Mouse (Mus musculus) Muller cell, postnatal 12 days (primary cell): ENCODE data around the gene Prkce.
"Not testable (repeated sequence)": the region's sequence is repeated elsewhere in the genome, so short reads cannot be mapped to it uniquely, and the experiment has no call there.

Experiments used
- DNase-seq: peaks from one replicate; pipeline ENCODE4 v3.0.0-alpha.2; 2015; ENCODE audit errors: inconsistent ontology term

Gene Prkce

DNA sequence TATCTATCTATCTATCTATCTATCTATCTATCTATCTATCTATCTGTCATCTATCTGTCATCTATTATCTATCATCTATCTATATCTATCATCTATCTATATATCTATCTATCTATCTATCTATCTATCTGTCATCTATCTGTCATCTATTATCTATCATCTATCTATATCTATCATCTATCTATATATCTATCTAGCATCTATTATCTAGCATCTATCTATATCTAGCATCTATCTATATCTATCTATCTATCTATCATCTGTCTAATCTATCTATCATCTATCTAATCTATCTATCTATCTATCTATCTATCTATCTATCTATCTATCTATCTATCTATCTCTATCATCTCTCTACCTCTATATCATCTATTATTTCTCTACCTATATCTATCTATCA, 309.8 kb downstream of the Prkce start:
- DNase-seq: not testable (repeated sequence)

DNA sequence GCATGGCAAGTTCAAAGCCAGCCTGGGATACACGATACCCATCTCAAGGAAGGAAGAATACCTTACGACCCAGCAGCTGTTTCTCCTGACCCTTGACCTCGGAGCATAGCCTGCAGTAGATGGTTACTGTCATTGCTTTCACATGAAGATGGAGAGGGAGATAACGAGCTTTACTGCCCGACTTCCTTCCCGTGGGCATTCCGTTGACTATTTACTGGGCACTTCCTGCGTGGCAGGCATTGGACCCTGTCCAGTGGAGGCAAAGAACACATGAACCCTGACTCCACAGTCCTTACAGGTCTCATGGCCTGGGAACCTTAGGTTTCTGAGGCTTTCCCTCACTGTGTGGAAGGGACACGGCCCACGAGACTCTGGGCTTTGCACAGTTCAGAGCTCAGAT, 311.8 kb downstream of the Prkce start:
- DNase-seq: no peak

DNA sequence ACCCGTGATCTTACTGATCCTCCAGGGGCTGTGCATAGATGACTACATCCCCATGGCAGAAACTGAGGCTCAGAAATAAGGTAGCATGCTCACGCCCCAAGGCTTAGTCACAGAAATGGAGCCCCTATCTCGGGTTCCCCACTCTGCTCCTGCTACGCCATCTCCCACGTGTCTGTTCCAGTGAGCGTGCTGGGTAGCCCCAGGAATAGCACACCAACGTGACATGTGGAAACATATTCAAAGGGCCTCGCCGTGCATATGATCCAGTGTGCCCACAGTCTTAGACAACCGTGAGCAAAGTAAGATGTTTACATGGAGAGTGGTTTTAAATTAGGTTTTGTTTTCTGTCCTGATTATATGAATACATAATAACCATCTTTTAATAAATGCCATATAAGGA, 315.1 kb downstream of the Prkce start:
- DNase-seq: no peak

GRCm38 (mm10) chr17:86484087-86484737, 316.6 kb downstream of the Prkce start:
- DNase-seq: peak; percentile 69

- no peak for DNase-seq
Observed at GRCm38 (mm10) chr17:86486657-86487056, 319.1 kb downstream of the Prkce start.

- no peak for DNase-seq
Observed at GRCm38 (mm10) chr17:86487450-86487849, 319.9 kb downstream of the Prkce start.

DNA sequence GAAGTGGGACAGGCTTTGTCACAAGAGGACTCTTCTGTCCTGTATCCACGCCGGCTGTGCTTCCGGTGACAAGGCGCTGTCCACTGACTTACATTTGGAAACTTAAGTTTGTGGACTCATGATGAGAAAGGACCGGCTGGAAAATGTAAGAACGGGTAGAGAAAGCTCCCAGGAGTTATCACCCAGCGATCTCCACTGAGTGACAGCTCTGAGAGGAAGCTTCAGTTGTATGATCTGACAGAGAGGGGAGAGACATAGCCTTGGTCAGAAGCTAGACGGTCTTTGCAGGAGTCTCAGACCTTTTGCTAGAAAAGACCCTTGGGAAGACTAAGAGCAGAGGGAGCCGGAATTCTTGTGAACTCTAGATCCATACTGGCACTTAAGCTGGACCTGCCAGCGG, 322.2 kb downstream of the Prkce start:
- DNase-seq: no peak

DNA sequence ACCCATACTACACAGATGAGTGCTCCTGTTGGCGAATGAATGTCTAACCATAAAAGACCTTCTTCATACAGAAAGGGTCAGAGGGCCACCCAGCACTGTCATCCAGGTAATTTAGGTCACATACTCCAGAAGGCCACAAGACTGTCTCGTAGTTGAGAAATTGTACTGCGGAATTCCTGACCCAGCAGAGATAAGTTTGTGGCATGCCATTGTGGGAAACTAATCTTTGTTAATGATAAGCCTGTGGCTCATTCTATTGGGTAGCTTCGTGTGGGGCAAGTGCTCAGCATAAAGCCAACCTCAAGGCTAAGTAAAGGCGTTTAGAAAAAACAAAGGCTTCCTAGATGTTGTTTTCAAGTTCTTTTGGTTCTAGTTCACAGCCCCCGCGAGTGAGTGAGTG, 324.8 kb downstream of the Prkce start:
- no peak for DNase-seq

GRCm38 (mm10) chr17:86493891-86494420, 326.4 kb downstream of the Prkce start:
- DNase-seq: no peak

DNA sequence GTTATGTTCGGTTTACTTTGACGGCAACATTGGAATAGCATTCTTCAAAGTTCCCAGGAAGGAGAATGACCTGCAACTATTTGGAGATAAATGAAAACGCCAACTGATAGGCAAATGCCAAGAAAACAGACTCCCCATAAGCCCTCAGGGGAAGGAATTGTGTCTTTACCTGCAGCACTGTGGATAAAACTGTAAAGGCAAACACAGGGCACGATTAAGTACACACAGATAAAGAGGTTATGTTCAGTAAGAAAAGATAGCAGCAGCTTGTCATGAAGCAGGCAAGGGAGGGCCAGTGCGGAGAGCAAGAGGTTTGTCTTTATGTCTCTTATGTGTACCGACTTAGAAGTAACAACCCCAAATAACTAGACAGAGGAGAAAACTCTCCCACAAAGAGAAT, 326.9 kb downstream of the Prkce start:
- DNase-seq: no peak

DNA sequence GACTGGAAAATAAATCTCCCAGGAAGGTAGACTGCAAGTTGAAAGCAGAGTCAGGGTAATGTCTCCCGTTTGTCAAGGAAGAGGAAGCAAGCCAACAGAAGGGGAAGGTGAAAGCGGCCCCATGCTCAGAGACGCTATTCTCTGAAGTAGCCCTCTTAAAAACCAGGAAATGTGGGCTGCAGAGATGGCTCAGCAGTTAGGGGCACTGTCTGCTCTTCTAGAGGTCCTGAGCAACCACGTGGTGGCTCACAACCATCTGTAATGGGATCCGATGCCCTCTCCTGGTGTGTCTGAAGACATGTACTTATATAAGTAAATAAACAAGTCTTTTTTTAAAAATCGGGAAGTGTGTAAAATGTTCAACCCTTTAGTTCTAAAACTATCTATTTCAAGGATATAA, 327.3 kb downstream of the Prkce start:
- DNase-seq: no peak

DNA sequence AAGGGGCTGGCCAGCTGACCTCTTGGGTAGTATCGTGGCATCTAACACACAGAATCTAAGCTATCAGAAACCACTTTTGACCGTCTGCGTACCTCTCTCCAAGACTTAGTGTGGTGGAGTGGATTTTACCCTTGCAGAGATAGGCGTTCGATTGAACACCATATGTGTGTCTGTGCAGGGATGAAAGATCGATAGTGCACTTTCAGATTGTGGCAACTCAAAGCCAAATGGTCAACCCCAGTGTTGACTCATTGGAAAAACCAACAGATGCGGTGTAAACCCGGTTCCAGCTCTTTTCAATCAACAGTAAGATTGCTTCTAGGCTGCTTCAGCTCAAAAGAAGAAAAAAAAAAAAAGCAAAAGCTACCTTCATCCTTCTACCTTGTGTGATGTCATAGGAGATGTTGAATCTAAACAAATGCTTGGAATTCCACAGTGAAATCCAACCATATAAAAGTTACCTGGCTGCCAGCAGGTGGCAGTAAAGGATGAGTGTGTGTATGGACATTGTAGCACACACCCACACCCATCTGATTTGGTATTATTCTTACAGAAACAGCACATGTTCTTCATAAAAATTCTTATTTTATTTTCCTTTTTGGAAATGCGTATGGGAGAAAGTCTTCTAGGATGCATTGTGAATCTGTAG, 328.7 kb downstream of the Prkce start:
- peak; percentile 36 for DNase-seq

DNA sequence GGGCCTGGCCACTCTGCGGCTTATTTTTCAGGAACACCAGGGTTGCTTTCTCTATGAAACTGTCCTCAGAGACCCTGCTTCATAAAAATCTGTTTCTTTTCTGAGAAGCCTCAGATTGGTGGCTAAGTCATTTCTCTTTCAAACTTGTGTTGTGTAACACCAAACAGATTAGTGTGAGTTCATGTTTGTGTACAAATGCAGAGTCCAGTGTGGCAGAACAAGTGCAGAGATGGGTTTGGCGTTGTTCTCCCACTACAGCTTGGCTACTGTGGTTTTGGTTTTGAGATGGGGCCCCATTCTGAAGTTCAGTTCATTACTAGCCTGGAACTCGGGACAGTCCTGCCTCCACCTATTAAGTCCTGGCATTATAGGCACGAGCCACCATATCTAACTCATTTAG, 329.7 kb downstream of the Prkce start:
- DNase-seq: no peak

DNA sequence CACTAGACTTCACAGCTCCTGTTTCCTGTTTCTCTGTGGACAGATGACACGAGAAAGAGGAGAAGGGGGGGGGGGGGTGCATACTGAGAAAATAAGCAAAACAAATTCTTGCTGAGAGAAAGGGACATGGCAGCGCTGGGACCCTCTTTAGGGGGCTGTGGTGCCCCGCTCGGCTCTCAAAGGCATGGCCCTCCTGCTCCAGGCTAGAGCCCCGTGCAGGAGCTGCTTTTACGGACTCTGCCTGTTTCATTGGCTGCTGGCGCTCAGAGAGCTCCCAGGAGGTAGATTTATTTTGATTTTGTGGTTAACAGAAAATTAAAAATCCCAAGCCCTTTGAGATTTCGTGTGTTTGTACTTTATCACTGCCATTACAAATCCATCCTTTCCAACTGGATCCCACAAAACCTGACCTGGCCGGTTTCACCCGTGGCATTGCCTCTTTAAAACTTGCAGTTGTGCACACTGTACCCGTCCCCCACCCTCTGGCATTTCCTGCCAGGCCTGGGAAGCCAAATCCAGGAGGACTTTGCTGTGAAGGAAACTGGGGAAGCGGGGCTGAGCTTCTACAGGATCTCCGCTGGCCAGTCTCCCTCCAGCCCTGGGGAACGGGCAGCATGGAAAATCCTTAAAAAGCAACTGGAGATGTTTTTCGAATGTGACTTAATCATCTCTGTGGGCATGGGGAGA, 331.9 kb downstream of the Prkce start:
- DNase-seq: no peak

- DNase-seq: no peak
Observed at GRCm38 (mm10) chr17:86501393-86501792, 333.8 kb downstream of the Prkce start.

DNA sequence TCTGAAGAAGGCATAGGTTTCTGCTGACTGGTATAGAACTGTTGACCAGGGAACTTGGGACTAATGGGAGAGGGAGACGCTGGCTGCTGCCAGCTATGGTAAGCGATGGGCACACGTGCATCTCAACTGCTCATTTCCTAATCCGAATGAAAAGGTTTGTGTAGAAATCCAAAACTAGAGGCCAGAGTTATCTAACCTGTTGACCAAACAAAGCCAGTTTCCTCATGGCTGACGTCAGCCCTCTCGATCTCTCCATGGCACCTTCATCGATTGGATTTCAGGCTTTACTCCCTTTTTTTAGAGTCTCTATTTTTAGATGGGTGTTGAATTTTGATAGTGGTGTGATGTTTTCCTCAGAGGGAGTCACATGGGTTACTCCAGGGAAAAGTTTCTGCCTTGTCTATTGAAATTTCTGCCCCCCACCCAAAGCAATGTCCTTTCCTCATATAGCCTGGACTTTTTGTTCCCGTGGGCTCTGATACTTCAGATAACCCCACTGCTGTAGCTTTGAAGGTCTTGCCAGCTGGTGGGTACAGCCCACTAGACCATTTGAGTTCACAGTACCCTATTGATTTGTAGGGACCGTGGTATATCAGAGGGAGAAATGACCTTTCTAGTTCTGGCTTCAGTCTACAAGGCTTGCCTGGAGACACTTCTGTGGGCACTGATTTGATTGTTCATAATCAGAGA, 335.8 kb downstream of the Prkce start:
- DNase-seq: no peak

GRCm38 (mm10) chr17:86505183-86505631, 337.6 kb downstream of the Prkce start, which contains the start of gene Gm10309:
Gm10309 (minus strand) TSS chr17:86505232.
- DNase-seq: no peak

DNA sequence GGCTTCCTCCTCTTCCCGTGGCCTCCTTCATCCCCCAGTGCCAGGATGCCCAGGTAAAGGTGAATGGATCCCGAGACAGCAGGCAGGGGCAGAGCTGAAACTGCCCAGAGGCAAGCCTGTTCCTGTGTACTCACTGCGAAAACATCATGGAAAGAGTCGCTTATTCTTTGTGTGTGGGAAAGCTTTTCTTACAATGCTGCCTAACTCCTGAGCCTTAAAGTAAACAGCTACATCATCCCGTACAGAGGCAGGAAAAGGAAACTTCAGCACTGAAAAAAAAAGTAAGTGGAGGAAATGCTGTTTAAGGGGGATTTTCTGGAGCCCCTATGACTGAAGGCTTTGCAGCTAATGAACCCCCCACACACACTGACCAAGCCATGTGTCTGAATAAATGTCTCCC, 339.3 kb downstream of the Prkce start:
- no peak for DNase-seq

- DNase-seq: peak; percentile 7
Observed at GRCm38 (mm10) chr17:86507342-86508211, 340.0 kb downstream of the Prkce start.

GRCm38 (mm10) chr17:86508212-86508490, 340.6 kb downstream of the Prkce start:
- DNase-seq: no peak

GRCm38 (mm10) chr17:86509871-86510270, 342.3 kb downstream of the Prkce start:
- DNase-seq: no peak
